Mouse (Mus musculus): ENCODE measurements at regions not wholly inside any gene's neighbourhood (a gene's known extent, or its start where the extent isn't known, plus 50 kb on each side); places are given as distances from the start of the nearest gene placed in this dataset.
A peak's percentile ranks its signal among the peaks of the same experiment; 100 is the strongest.

GRCm38 (mm10) chr17:60018752-60019323 lies 1005.7 kb upstream of the Nudt12 start:
- no peak for DNase-seq (ENCODE audit: low spot score)

GRCm38 (mm10) chr17:59997952-59998351 lies 984.8 kb upstream of the Nudt12 start:
- no peak for DNase-seq (ENCODE audit: low spot score)

GRCm38 (mm10) chr17:59979325-59979880 lies 966.2 kb upstream of the Nudt12 start:
- DNase-seq (ENCODE audit: low spot score) = no peak

GRCm38 (mm10) chr17:59977136-59977770 lies 964.1 kb upstream of the Nudt12 start:
- DNase-seq (ENCODE audit: low spot score) = no peak

- no peak for DNase-seq (ENCODE audit: low spot score)
Measured at GRCm38 (mm10) chr17:59967383-59967782, 954.2 kb upstream of the Nudt12 start.

GRCm38 (mm10) chr17:59955300-59956057 lies 942.3 kb upstream of the Nudt12 start:
- DNase-seq (ENCODE audit: low spot score) = no peak

- DNase-seq (ENCODE audit: low spot score) = no peak
Measured at GRCm38 (mm10) chr17:59946433-59946832, 933.3 kb upstream of the Nudt12 start.

- no peak for DNase-seq (ENCODE audit: low spot score)
Measured at GRCm38 (mm10) chr17:59904395-59904794, 891.2 kb upstream of the Nudt12 start.

- DNase-seq (ENCODE audit: low spot score) = no peak
Measured at GRCm38 (mm10) chr17:59877791-59878190, 864.6 kb upstream of the Nudt12 start.

- no peak for DNase-seq (ENCODE audit: low spot score)
Measured at GRCm38 (mm10) chr17:59848853-59849252, 835.7 kb upstream of the Nudt12 start.

- DNase-seq (ENCODE audit: low spot score) = peak; percentile 22
Measured at GRCm38 (mm10) chr17:59845261-59845819, 832.2 kb upstream of the Nudt12 start.

GRCm38 (mm10) chr17:59805870-59806269 lies 792.7 kb upstream of the Nudt12 start:
- no peak for DNase-seq (ENCODE audit: low spot score)

- DNase-seq (ENCODE audit: low spot score) = no peak
Measured at GRCm38 (mm10) chr17:59793434-59793833, 780.3 kb upstream of the Nudt12 start.

GRCm38 (mm10) chr17:59792780-59793179 lies 779.6 kb upstream of the Nudt12 start:
- no peak for DNase-seq (ENCODE audit: low spot score)

GRCm38 (mm10) chr17:59774075-59774474 lies 760.9 kb upstream of the Nudt12 start:
- DNase-seq (ENCODE audit: low spot score) = no peak

- DNase-seq (ENCODE audit: low spot score) = no peak
Measured at GRCm38 (mm10) chr17:59766580-59766979, 753.4 kb upstream of the Nudt12 start.

- DNase-seq (ENCODE audit: low spot score) = peak; percentile 51
Measured at GRCm38 (mm10) chr17:59764486-59764885, 751.3 kb upstream of the Nudt12 start.

GRCm38 (mm10) chr17:59762068-59762467 lies 748.9 kb upstream of the Nudt12 start:
- DNase-seq (ENCODE audit: low spot score) = no peak

- no peak for DNase-seq (ENCODE audit: low spot score)
Measured at GRCm38 (mm10) chr17:59760889-59761288, 747.7 kb upstream of the Nudt12 start.

- DNase-seq (ENCODE audit: low spot score) = no peak
Measured at GRCm38 (mm10) chr17:59746106-59746505, 732.9 kb upstream of the Nudt12 start.
